Mouse (Mus musculus) liver, postnatal 0 days (tissue): ENCODE results near the gene Gfpt1.

Experiments
- CTCF ChIP-seq: sonication (generic); IDR thresholded peaks from 2 replicates; pipeline ENCODE4 v1.5.1; 2016; ENCODE audit warnings: antibody characterized with exemption, low read depth
- EP300 ChIP-seq: IDR thresholded peaks from 2 replicates; pipeline ENCODE4 v1.6.1; 2016; ENCODE audit warnings: antibody characterized with exemption, low read depth, mild to moderate bottlenecking

- TF ChIP-seq CTCF, result no peak
- no peak for TF ChIP-seq EP300
These were observed 59.3 kb downstream of the Gfpt1 start for GRCm38 (mm10) chr6:87101955-87102353.
